Mouse (Mus musculus): ENCODE results near the gene Myl6.
A peak's percentile ranks its signal among the peaks of the same experiment; 100 is the strongest.
"Not testable (repeated sequence)": the region's sequence is repeated elsewhere in the genome, so short reads cannot be mapped to it uniquely, and the experiment has no call there.

Gene Myl6

GRCm38 (mm10) chr10:128509831-128510230 lies 15.9 kb upstream of the Myl6 start:
- DNase-seq (ENCODE audit: low spot score) = no peak

DNA sequence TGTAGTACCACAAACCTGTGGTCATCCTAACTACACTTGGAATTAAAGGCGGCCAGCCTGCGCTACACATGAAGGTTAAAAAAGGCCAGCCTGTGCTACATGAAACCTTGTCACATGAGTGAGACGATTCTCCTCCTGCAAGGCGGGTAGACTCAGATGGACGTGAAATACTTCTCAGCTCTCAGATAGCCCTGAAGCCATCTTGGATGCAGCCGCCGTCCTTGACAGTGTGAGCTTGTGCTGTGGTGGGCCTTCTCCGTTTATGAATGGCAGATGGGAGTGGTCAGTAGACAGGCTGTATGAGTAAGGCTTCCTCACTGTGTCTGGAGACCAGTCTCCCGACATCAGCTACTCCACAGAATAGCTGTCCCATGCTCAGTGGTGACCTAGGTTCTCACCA lies 15.3 kb upstream of the Myl6 start:
- no peak for DNase-seq (ENCODE audit: low spot score)

GRCm38 (mm10) chr10:128508260-128508659 lies 14.3 kb upstream of the Myl6 start:
- DNase-seq (ENCODE audit: low spot score) = no peak

GRCm38 (mm10) chr10:128505974-128506373 lies 12.0 kb upstream of the Myl6 start:
- no peak for DNase-seq (ENCODE audit: low spot score)

- DNase-seq (ENCODE audit: low spot score) = not testable (repeated sequence)
These were observed 11.4 kb upstream of the Myl6 start for GRCm38 (mm10) chr10:128505371-128505667.

GRCm38 (mm10) chr10:128504641-128505370 lies 10.9 kb upstream of the Myl6 start:
- DNase-seq (ENCODE audit: low spot score) = no peak

GRCm38 (mm10) chr10:128504012-128504411 lies 10.1 kb upstream of the Myl6 start:
- no peak for DNase-seq (ENCODE audit: low spot score)

GRCm38 (mm10) chr10:128503532-128503931 lies 9.6 kb upstream of the Myl6 start:
- DNase-seq (ENCODE audit: low spot score) = no peak

DNA sequence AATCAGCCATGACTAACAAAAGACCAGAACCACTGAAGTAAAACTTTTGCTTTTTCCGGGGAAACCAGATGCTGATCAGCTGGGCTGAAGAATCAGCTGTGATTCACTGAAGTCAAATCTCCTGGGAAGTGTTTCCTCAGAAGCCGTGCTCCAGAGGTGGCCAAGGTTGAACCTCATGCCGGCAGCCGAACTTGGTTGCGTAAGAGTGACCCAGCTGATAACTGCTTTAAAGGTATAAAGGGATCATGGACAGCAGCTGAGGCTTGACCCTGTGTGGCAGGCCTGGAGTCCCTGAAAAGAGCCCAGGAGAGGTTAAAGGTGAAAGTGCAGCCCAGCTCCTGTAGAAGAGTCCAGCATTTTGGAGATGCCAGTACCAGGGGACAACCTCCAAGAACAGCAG lies 8.4 kb upstream of the Myl6 start:
- DNase-seq (ENCODE audit: low spot score) = no peak

DNA sequence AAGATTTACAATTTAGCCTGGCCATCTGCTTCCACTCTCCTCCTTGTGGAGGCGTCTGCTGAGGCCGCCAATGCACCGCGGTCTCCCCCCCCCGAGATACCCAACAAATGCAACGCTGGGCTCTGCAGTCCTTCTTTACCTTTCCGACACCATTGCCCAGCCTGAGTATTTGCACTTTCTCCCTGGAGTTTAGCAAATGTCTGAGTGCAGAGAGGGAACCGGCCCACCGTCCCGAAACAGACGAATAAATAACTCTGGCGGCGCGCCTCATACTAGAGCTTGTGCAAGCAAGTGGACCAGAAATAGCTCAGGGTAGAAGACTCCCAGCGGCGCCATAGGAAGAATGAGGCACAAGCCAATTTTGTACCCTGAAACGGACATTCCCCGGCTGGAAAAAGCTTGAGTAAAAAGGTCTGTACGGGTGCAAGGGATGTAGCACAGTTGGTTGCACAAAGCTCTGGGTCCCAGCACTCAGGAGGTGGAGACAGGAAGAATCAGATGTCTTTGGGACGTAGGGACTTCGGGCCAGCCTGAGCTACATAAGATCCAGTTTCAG lies 5.2 kb upstream of the Myl6 start:
- peak; percentile 55 for DNase-seq (ENCODE audit: low spot score)

GRCm38 (mm10) chr10:128498590-128498989 lies 4.6 kb upstream of the Myl6 start, which contains the start of gene Myl6b:
TSS of gene Myl6b (minus strand) at chr10:128498685.
- peak; percentile 97 for DNase-seq (ENCODE audit: low spot score)

DNA sequence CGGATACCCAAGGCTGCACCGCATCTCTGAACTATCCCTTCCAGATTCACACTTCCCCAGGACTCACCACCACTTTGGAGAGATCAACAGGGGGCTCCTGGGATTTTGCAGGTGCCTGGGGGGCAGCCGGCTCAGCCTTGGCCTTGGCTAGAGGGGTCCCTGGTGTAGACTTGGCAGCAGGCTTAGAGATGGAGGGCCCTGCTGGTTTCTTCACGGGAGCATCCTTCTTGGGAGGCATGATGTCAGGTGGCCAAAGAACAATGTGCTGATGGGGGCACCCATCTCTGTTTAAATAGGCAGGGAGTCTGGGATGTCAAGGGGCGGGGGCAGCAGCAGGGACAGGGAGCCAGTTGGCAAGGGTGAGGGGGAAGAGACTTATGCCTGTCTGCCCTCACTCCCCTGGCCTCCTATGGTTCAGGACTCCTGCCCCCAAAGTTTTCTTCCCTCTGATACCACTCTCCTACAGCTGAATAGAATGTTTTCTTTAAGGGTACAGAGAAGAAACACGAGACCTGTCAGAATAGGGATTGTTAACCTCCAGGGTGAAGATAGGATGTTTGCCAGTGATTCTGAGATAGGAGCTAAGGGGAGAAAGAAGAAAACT lies 3.3 kb upstream of the Myl6 start:
- DNase-seq (ENCODE audit: low spot score) = no peak

GRCm38 (mm10) chr10:128496509-128497077 lies 2.6 kb upstream of the Myl6 start:
- DNase-seq (ENCODE audit: low spot score) = no peak

- no peak for DNase-seq (ENCODE audit: low spot score)
These were observed 2.0 kb upstream of the Myl6 start for GRCm38 (mm10) chr10:128495903-128496302.

DNA sequence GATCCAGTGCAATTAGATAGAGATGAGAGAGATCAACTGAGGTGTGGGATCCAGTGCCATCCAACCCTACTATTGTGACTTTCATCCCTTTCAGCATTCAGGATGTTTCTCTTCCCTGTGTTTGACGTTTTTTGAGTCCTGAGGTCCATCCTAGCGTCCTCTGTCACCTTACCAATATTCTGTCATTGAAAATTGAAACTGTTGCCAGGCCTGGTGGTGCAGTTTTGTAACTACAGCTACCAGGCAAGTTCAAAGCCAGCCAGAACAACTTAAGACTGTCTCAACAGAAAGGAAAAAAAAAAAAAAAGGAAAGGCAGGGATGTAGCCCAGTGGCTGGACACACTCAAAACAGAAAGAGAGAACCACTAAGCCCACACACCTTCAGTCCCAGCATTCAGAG lies 1.3 kb upstream of the Myl6 start:
- no peak for DNase-seq (ENCODE audit: low spot score)

- DNase-seq (ENCODE audit: low spot score) = no peak
These were observed 811 bp upstream of the Myl6 start for GRCm38 (mm10) chr10:128494667-128495245.

GRCm38 (mm10) chr10:128493319-128493694 lies 638 bp downstream of the Myl6 start:
- peak; percentile 26 for DNase-seq (ENCODE audit: low spot score)

DNA sequence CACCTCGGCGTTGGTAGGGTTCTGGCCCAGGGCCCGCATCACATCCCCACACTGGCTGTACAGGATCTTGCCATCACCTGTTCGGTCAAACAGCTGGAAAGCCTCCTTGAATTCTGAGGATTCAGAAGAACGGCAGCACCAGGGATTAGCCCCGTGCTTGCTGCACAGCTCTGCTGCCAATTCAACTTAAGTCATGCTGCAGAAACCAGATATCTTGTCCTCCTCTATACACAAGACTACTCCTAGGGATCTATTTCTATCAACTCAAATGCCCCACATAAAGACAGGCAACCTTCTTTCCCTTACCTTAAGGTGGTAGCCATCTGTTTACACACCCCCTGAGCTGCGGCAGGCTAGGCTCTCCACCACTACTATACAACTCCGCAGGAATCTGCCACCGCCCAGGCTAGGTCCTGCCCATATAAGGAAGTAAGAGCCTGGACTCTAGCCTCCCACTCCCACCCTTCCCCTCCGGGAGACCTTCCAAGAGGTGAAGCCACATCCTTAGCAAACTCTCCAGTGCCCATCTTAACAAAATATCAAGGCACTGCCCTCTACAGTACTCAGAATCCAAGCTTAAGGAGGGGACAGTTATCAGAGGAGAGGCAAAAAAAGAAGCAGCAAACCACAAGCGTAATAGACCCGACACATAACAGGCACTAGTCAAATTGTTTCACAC lies 1.2 kb downstream of the Myl6 start:
- DNase-seq (ENCODE audit: low spot score) = peak; percentile 63

GRCm38 (mm10) chr10:128492051-128492450 lies 1.9 kb downstream of the Myl6 start:
- not testable (repeated sequence) for DNase-seq (ENCODE audit: low spot score)

GRCm38 (mm10) chr10:128491495-128491894 lies 2.5 kb downstream of the Myl6 start:
- no peak for DNase-seq (ENCODE audit: low spot score)

GRCm38 (mm10) chr10:128490912-128491311 lies 3.0 kb downstream of the Myl6 start:
- DNase-seq (ENCODE audit: low spot score) = no peak

- peak; percentile 11 for DNase-seq (ENCODE audit: low spot score)
These were observed 3.7 kb downstream of the Myl6 start for GRCm38 (mm10) chr10:128490232-128490631.

Data from embryo, embryonic 10 days (tissue).